Mouse (Mus musculus) embryo, embryonic 11.5 days (tissue): ENCODE results near the gene Olfr1126.
"Not testable (repeated sequence)": the region's sequence is repeated elsewhere in the genome, so short reads cannot be mapped to it uniquely, and the experiment has no call there.

Source experiments
- DNase-seq: peaks from one replicate; pipeline ENCODE4 v3.0.0-alpha.2; 2012; ENCODE audit warnings: low read depth, low spot score

Olfr1126 gene

DNA sequence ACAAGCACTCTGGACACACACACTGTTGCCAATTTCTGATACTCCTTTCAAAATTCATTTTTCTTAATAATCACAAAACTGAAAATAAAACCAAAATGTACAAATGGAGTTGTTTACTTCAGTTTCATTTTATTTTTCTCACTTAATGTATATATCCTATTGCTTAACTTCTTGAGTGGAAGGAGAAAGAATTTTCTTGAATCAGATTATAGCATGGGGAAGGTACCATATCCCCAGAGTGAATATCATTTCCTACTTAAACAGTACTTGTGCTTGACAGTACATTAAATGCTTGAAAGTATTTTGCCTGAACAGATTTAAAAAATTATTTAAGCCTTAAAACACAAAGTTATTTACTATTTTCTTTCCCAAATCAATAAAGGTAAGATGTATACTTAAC, at the start of gene Olfr1126:
Gene Olfr1126, plus strand, starts transcription at position 301 of the 400 bp plus-strand sequence.
- DNase-seq = no peak

DNA sequence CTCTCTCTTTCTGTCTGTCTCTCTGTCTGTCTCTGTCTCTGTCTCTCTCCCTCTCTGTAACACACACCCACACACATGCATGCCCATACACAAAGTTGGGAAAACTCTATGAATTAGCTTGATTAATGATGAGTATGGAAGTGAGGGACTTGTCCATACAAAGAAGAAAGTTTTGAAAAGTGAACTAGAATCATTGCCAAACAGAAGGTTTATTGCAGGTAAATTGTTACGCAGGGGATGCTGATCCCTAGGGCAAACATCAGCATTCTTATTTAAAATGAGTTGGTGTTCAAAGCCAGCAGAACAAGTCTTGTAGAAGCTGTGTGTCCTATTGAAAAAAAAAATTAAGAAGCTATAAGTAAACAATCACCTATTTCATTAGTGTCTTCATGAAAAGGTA, 37.4 kb upstream of the Olfr1126 start, which contains the start of gene Olfr1123:
Gene Olfr1123, plus strand, starts transcription at position 301 of the 400 bp plus-strand sequence.
- DNase-seq = no peak

DNA sequence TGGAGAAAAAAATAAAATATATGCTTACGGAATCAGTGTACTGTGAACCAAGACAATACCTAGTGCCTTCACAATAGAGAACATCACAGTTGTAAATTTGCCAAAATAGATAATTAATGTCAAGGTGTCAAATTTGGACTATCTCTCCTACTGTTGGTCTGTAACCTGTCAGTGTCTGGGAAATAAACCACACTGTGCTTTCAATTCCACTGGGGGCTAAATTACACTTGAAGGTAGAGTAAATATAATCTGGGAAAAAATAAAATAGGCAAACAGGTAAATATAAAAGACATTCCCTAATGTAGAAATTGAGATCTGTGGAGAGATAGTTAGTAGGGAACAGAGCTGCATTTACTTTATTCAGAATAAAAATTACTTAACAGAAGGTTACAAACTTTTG, 23.8 kb upstream of the Olfr1126 start, which contains the start of gene Olfr1124:
Gene Olfr1124, plus strand, starts transcription at position 301 of the 400 bp plus-strand sequence.
- DNase-seq = no peak

DNA sequence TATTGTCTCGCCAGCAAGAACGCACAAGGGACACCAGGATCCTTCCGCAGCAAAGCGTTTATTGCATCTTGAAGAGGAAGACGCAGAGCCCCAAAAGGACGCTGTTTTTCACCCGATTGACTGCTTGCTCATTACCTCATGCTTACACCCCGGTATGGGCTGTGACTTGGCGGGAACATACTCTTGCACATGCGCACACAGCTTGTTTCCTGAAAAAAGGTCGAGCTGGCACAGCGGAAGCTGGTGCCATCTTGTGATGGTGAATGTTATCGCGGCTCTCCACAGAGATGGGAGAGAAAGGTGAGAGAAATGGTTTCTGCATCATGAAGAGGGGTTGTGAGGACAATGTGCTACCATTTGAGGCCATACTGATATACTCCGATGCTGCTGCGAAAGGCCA, 16.0 kb upstream of the Olfr1126 start:
- DNase-seq = no peak

DNA sequence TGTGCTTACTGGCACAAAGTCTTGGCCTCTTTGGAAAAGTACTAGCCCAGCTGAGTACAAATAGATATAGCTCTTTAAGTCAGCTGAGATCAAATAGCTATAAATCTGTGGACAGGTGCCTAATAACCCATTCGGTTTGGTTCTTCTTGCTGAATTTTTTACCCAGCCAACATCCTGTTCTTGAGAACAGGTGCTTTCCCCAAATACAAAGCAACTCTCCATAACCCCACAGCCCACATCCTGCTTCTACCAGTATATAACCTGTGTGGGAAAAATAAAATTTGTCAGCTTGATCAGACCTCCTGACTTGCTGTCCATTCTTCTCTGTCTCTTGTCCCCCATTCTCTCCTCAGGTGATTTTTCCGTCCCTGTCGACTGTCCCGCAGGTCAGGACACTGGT, 8.0 kb downstream of the Olfr1126 start:
- DNase-seq = no peak

DNA sequence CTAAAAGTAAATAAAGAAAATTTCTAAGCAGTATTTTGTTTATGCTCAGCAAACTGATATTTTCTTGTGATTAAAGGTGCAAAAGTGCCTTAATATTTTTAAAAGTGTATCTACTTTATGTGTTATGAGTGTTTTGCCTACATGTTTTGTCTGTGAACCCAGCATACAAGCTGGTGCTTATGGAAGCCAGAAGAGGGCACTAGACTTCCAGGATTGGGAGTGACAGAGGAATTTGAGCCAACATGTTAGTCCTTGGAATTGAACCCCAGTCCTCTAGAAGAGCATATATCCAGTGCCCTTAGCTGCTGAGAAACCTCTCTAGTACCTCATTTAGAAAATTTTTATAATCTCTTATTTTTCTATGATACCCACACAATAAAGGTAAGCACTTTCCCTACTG, 26.4 kb downstream of the Olfr1126 start:
- no peak for DNase-seq

DNA sequence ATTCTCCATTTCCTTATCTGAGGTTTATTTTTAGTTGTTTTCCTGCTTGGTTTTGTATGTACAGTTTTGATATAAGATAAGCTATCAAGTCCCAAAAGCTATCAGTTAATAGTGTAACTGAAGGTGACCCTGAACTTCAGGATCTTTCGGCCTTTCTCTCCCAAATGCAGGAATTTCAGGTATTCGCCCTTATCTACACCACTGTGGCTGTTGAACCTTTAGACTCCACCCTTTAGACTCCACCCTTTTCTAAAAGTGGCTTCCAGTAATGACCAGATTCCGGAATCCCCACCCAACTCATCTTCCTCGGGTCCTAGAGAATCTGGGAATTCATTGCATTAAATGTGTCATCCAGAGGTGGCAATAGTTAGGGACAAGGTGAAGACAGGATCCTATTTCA, 27.4 kb downstream of the Olfr1126 start:
- no peak for DNase-seq

DNA sequence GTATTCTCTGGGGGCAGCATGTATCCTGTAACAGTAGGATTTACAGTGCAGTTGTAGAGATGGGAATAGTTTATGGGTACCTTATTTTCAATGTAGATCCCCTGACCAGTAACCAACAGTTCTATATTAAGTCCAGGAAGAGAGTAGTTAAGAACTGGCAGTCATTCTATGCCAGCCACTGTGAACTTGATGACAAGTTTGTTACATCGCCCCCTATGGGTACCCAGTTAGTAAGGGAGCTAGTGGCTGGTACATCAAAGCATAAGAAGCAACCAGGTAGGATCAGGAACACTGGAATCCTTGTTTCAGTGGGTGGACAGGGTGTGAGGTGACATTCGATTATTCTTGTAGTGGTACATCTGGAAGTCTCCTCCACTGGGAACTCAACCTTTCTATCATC, 28.5 kb downstream of the Olfr1126 start:
- DNase-seq = no peak

DNA sequence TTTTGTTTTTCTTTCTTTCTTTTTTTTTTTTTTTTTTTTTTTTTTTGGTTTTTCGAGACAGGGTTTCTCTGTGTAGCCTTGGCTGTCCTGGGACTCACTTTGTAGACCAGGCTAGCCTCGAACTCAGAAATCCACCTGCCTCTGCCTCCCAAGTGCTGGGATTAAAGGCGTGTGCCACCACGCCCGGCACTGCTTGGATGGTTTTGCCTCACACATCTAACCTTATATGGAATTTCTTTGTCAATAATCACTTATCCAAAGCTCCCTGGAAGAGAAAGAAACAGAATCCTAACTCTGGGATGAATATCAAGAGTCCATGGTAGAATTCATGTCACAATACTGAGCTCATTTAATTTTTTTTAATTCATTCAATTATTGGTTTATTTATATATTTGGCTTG, 43.2 kb downstream of the Olfr1126 start, which contains the start of gene Pramel7:
Gene Pramel7, minus strand, starts transcription at position 101 of the 400 bp plus-strand sequence.
- DNase-seq = not testable (repeated sequence)

DNA sequence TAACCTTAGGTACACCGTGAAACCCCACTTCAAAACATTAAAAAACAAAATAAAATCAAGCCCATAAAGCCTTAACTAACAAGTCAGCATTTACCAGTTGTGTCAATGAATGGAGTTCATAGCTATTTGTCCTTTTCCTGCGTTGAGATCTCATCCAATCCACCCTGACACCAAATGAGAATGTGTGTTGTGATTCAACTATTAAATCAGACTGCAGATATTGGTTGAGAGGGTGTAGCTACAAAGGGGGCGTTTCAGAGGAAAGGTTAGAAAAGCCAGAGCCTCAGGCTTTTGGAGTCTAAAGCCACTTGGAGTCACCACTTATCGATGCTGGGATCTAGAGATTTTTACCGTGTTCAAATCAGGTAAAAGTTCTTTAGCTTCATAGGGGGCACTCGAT, 52.5 kb downstream of the Olfr1126 start, which contains the start of gene Pramel6:
Gene Pramel6, plus strand, starts transcription at position 301 of the 400 bp plus-strand sequence.
- DNase-seq = no peak
